Mouse (Mus musculus) midbrain, embryonic 14.5 days (tissue): ENCODE data around the gene Pars2. TPM values are rescaled to one million over a fixed set of nuclear protein-coding genes. Genes with fewer than 3 reads are reported as not detected.
A peak's percentile ranks its signal among the peaks of the same experiment; 100 is the strongest.

ENCODE experiments used
- ATAC-seq: fragments of 200-750 bp; cut with Nextera tagmentation; 2 replicates; pipeline ENCODE4 v1.8.0; 2017; ENCODE audit warnings: moderate number of reproducible peaks, moderate library complexity; ENCODE audit not compliant: low FRiP score, low TSS enrichment
- DNase-seq: peaks from one replicate; pipeline ENCODE4 v3.0.0-alpha.2; 2015
- H3K27ac ChIP-seq: fragments of 300-500 bp; sonication (generic); replicated peaks from 2 replicates; pipeline ENCODE4 v1.5.1; 2014; ENCODE audit warnings: mild to moderate bottlenecking, low read depth, low read length, moderate library complexity
- H3K27me3 ChIP-seq: fragments of 300-500 bp; sonication (generic); 2 replicates; pipeline ENCODE4 v1.6.1; 2014; ENCODE audit warnings: low read length, control low read depth, mixed read lengths; ENCODE audit not compliant: control insufficient read depth, insufficient read depth
- H3K36me3 ChIP-seq: fragments of 300-500 bp; sonication (generic); 2 replicates; pipeline ENCODE4 v1.6.1; 2014; ENCODE audit warnings: low read length, control low read depth; ENCODE audit not compliant: control insufficient read depth, insufficient read depth
- H3K4me1 ChIP-seq: fragments of 300-500 bp; sonication (generic); 2 replicates; pipeline ENCODE4 v1.6.1; 2014; ENCODE audit warnings: mild to moderate bottlenecking, antibody characterized with exemption, low read length, control low read depth; ENCODE audit not compliant: control insufficient read depth, insufficient read depth
- H3K4me2 ChIP-seq: fragments of 300-500 bp; sonication (generic); 2 replicates; pipeline ENCODE4 v1.6.1; 2014; ENCODE audit warnings: mild to moderate bottlenecking, low read length, moderate library complexity
- H3K4me3 ChIP-seq: fragments of 300-500 bp; sonication (generic); replicated peaks from 2 replicates; pipeline ENCODE4 v1.5.1; 2014; ENCODE audit warnings: low read depth, low read length
- H3K9ac ChIP-seq: fragments of 300-500 bp; sonication (generic); replicated peaks from 2 replicates; pipeline ENCODE4 v1.6.1; 2014; ENCODE audit warnings: mild to moderate bottlenecking, low read length, moderate library complexity
- H3K9me3 ChIP-seq: fragments of 300-500 bp; sonication (generic); 2 replicates; pipeline ENCODE4 v1.6.1; 2016; ENCODE audit warnings: low read length, control low read depth, mixed read lengths; ENCODE audit not compliant: control insufficient read depth
- WGBS: fragments of 180-500 bp; shearing (Covaris S2); extraction: QIAGEN DNeasy Blood & Tissue Kit; methylation state at CpG from one replicate; pipeline ENCODE4 v1.1.7; 2014; 5-methylcytosine and 5-hydroxymethylcytosine counted together
- polyA plus RNA-seq: library from polyadenylated mRNA; unstranded; fragments of >200 nt; fragmentation: Nextera tagmentation; extraction: Ambion mirVana; gene quantifications from 2 replicates; pipeline ENCODE4 v1.2.1, GENCODE M21; 2014

Gene Pars2
- polyA plus RNA-seq, 1 experiment from 2014 or later, result 8.8 TPM

DNA sequence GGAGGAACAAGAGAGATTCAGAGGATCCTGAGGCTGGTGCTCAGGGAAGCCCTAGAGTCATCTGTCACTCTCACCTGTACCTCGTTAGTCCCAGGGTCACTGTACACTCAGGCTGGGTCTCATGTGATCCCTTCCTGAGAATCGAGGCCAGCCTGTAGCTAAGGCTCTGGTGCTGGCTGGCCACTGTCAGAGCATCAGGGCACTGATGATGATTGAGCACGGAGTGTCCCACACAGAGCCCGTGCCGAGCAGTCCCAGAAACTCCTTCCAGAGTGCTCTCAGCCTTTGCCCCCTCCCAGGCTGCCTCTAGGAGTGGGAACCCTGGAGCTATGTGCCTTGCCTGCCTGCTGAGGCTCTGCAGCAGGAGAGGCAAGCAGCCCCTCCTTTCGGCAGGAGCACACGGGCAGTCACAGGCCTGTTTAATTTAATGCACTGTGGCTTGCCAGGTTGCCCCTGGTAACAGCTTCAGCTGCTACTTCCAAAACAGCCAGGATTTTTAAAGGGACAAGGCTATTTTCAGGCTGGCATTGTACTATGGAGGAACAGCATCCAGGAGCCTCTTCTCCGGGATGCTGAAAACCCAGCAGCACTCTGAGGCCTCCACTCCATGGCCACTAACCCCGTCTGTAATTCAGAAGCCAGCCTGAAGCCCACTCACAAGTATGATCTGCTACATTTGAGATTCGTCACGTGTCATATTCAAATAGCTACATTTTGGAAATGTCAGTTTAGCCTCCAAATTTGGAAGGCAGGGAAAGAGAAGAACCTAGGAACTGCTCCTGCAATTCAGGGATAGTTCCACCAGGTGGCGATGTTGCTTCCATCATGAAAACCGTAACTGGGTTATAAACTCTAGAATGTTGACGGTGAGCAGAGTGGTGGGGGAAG is 20.3 kb upstream of the Pars2 start:
- no peaks in the 10 kb centered on the region for H3K36me3 ChIP-seq
- peak overlapping the region; percentile 79 for H3K27ac ChIP-seq
- H3K27me3 ChIP-seq, result no peaks in the 10 kb centered on the region
- DNase-seq, result peak; percentile 87
- H3K9me3 ChIP-seq, result no peaks in the 10 kb centered on the region
- peaks cover 43% of the 10 kb centered on the region for H3K4me1 ChIP-seq
- WGBS, result 19% methylated on average over 14 of the region's 14 CpGs
- ATAC-seq, result peak; percentile 65
- peak overlapping the region; percentile 30 for H3K4me2 ChIP-seq
- H3K4me3 ChIP-seq, result no peak overlapping the region
- H3K9ac ChIP-seq, result peak overlapping the region; percentile 12; the same call in 1 of the 2 replicates

- 55% methylated on average over 1 of the region's 3 CpGs for WGBS
- Histone ChIP-seq H3K4me3 (no peak overlapping the region), H3K4me1 (peaks cover 43% of the 10 kb centered on the region), H3K36me3 (no peaks in the 10 kb centered on the region), H3K4me2 (no peak overlapping the region), H3K27me3 (no peaks in the 10 kb centered on the region), H3K27ac (0 out of 2 replicates have a peak overlapping the region, but pooled peaks have one; percentile 90), H3K9me3 (no peaks in the 10 kb centered on the region), H3K9ac (no peak overlapping the region)
- DNase-seq (no peak), ATAC-seq (no peak)
Measured at GRCm38 (mm10) chr4:106632313-106632712, 18.6 kb upstream of the Pars2 start.

GRCm38 (mm10) chr4:106633281-106634085 is 17.4 kb upstream of the Pars2 start:
- 35% methylated on average over 8 of the region's 8 CpGs for WGBS
- Histone ChIP-seq H3K4me2 (peak overlapping the region; percentile 29), H3K4me3 (no peak overlapping the region), H3K9me3 (no peaks in the 10 kb centered on the region), H3K36me3 (no peaks in the 10 kb centered on the region), H3K4me1 (peaks cover 43% of the 10 kb centered on the region), H3K9ac (no peak overlapping the region), H3K27me3 (no peaks in the 10 kb centered on the region), H3K27ac (peak overlapping the region; percentile 90)
- ATAC-seq, result peak; percentile 54; the same call in 1 of the 2 replicates
- peak; percentile 64 for DNase-seq

DNA sequence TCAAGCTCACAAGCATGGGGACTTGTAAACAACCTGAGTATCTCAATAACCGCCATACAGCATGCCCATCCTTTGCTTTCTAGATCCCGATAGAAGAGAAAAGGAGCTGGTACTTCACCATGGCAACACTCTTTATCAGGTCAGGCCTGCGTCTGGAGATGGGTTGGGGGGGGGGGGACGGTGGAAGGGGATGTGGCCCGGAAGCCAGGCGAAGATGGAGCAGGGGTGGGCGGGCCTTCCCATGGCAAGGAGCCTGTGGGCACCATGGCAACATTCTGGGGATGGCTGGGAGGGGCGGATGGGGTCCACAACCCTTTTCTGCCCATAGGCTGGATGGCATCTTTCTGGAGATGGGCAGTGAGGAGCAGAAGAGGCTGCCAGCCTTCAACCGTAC is 16.8 kb upstream of the Pars2 start:
- Histone ChIP-seq H3K4me2 (peak overlapping the region; percentile 29), H3K27ac (peak overlapping the region; percentile 90), H3K27me3 (no peaks in the 10 kb centered on the region), H3K9ac (no peak overlapping the region), H3K4me1 (peaks cover 43% of the 10 kb centered on the region), H3K36me3 (no peaks in the 10 kb centered on the region), H3K4me3 (no peak overlapping the region), H3K9me3 (no peaks in the 10 kb centered on the region)
- DNase-seq (no peak), ATAC-seq (no peak)
- WGBS, result 35% methylated on average over 9 of the region's 9 CpGs

DNA sequence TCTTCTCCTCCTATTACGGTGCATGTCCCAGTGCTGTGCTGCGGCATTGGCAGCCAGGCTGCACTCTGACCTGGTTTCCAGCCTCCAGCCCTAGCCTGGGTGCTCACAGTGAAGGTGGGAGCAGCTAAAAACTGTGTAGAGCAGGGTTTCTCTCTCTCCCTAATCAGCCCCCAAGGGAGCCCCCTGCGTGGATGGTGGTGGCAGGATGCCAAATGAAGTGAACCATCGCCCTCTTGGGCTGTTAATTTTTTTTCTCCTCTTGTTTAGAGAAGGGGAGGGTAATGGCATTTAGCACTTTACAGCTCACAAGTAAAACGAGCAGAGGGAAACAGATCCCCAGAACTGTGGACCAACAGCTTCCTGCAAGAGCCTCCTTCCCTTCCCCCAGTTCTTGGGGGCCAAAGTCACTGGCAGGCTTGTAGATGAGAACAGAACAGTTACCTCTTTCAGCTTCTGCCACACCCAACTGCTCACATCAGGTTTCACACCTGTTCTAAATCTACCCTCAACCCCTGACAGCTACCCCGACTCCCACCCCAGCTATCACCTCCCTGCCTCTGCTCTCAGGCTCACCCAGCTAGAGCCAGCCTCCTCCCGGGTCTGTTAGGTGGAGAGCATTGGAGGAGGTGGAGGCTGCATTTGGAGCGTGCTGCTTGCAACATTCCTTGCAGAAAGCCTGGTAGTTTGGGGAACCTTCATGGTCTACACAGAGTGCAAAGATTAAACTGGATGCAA is 7.2 kb upstream of the Pars2 start:
- no peak for ATAC-seq
- WGBS, result 45% methylated on average over 8 of the region's 8 CpGs
- Histone ChIP-seq H3K9ac (no peak overlapping the region; the same call in 1 of the 2 replicates), H3K4me2 (no peak overlapping the region), H3K4me3 (no peak overlapping the region), H3K4me1 (no peaks in the 10 kb centered on the region), H3K27me3 (no peaks in the 10 kb centered on the region), H3K36me3 (no peaks in the 10 kb centered on the region), H3K9me3 (no peaks in the 10 kb centered on the region), H3K27ac (no peak overlapping the region)
- no peak for DNase-seq

DNA sequence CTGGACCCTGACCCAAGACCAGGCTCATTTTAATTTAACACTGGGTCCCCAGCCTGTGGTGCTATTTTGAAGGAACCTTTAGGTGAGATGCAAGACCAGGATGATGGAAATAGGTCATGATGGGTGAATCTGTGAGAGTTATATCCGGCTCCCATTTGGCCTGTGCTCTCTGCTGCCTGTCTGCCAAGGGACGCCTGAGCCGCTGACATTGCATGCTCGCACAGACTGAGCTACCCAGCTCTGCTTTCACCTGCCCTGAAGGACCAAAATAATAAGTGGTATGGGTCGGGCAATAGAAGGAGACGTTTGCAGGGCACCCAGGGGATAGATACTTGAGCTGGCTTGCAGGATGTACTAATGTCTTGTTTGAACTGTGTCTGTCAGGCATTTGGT is 6.7 kb upstream of the Pars2 start:
- no peaks in the 10 kb centered on the region for H3K9me3 ChIP-seq
- 71% methylated on average over 6 of the region's 6 CpGs for WGBS
- H3K36me3 ChIP-seq, result no peaks in the 10 kb centered on the region
- no peak for ATAC-seq
- no peak overlapping the region for H3K27ac ChIP-seq
- H3K9ac ChIP-seq, result no peak overlapping the region
- no peak overlapping the region for H3K4me2 ChIP-seq
- DNase-seq, result no peak
- H3K4me3 ChIP-seq, result no peak overlapping the region
- H3K27me3 ChIP-seq, result no peaks in the 10 kb centered on the region
- no peaks in the 10 kb centered on the region for H3K4me1 ChIP-seq

DNA sequence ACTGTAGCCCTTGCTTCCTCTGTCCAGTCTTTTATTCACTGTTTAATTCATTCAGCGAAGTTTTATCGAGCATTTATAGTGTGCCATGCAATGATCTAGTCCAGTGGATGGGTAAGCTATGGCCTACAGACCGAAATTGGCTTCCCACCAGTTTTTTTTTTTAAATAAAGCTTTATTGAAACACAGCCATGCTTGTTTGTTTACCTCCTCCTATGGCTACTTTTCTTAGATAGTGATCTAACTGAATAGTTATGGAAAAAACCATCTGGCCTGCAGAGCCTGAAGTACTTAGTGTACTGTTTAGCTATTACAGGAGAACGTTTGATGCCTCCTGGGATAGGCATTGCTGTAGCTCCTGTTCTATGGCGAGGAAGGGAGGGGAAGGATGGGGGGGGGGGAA is 5.1 kb upstream of the Pars2 start:
- WGBS, result 76% methylated on average over 5 of the region's 5 CpGs
- no peaks in the 10 kb centered on the region for H3K9me3 ChIP-seq
- no peak overlapping the region for H3K4me3 ChIP-seq
- H3K27me3 ChIP-seq, result no peaks in the 10 kb centered on the region
- H3K9ac ChIP-seq, result no peak overlapping the region
- H3K4me2 ChIP-seq, result no peak overlapping the region
- no peak overlapping the region for H3K27ac ChIP-seq
- DNase-seq (no peak), ATAC-seq (no peak)
- H3K36me3 ChIP-seq, result no peaks in the 10 kb centered on the region
- no peaks in the 10 kb centered on the region for H3K4me1 ChIP-seq

GRCm38 (mm10) chr4:106647137-106647536 is 3.7 kb upstream of the Pars2 start:
- no peaks in the 10 kb centered on the region for H3K9me3 ChIP-seq
- H3K4me3 ChIP-seq, result no peak overlapping the region
- ATAC-seq (no peak), DNase-seq (no peak)
- H3K27ac ChIP-seq, result no peak overlapping the region
- WGBS, result 88% methylated on average over 6 of the region's 6 CpGs
- no peaks in the 10 kb centered on the region for H3K36me3 ChIP-seq
- H3K4me1 ChIP-seq, result peaks cover 7% of the 10 kb centered on the region
- H3K4me2 ChIP-seq, result no peak overlapping the region
- H3K9ac ChIP-seq, result no peak overlapping the region
- H3K27me3 ChIP-seq, result no peaks in the 10 kb centered on the region
